Mouse (Mus musculus) embryo, embryonic 9.5 days (tissue): Measurements from ENCODE around the gene Psmg4.

Experiments
- DNase-seq: peaks from one replicate; pipeline ENCODE4 v3.0.0-alpha.2; 2017; ENCODE audit errors: extremely low spot score

Gene Psmg4

GRCm38 (mm10) chr13:34205216-34205615 lies 42.5 kb downstream of the Psmg4 start:
- DNase-seq: no peak

- no peak for DNase-seq
Observed at GRCm38 (mm10) chr13:34207714-34208470, 45.1 kb downstream of the Psmg4 start.

- no peak for DNase-seq
Observed at GRCm38 (mm10) chr13:34211261-34211775, 48.6 kb downstream of the Psmg4 start.

- no peak for DNase-seq
Observed at GRCm38 (mm10) chr13:34212735-34213212, 50.0 kb downstream of the Psmg4 start.

GRCm38 (mm10) chr13:34214855-34215254 lies 52.1 kb downstream of the Psmg4 start:
- no peak for DNase-seq

GRCm38 (mm10) chr13:34218776-34219175 lies 56.0 kb downstream of the Psmg4 start:
- no peak for DNase-seq

- DNase-seq: no peak
Observed at GRCm38 (mm10) chr13:34219728-34220127, 57.0 kb downstream of the Psmg4 start.

- DNase-seq: no peak
Observed at GRCm38 (mm10) chr13:34222985-34223384, 60.2 kb downstream of the Psmg4 start.

GRCm38 (mm10) chr13:34226940-34227339 lies 64.2 kb downstream of the Psmg4 start:
- DNase-seq: no peak
